Mouse (Mus musculus) myocyte (in vitro differentiated cells): ENCODE data around the gene Abhd14a.

Experiments used
- MAX ChIP-seq: IDR thresholded peaks from one replicate; pipeline ENCODE4 v1.6.1; 2011; ENCODE audit warnings: low read depth, mild to moderate bottlenecking, control low read depth
- MYOD1 ChIP-seq, 3 experiments: IDR thresholded peaks; one replicate each; pipeline ENCODE4 v1.6.1; 2011; ENCODE audit warnings: control low read depth in 2 of 3, low read depth in 2 of 3, mild to moderate bottlenecking in 2 of 3, moderate library complexity in 1 of 3; ENCODE audit not compliant: insufficient read length in 2 of 3, control insufficient read depth in 1 of 3
- MYOG ChIP-seq, 3 experiments: IDR thresholded peaks; one replicate each; pipeline ENCODE4 v1.6.1; 2011; ENCODE audit warnings: control low read depth in 2 of 3, low read depth in 2 of 3, mild to moderate bottlenecking in 2 of 3; ENCODE audit not compliant: insufficient read length in 2 of 3, control insufficient read depth in 1 of 3, insufficient read depth in 1 of 3
- POLR2A ChIP-seq: IDR thresholded peaks from one replicate; pipeline ENCODE4 v1.6.1; 2011; ENCODE audit warnings: low read depth, mild to moderate bottlenecking, control low read depth, moderate library complexity; ENCODE audit not compliant: insufficient read length
- POLR2AphosphoS2 ChIP-seq: IDR thresholded peaks from one replicate; pipeline ENCODE4 v1.6.1; 2011; ENCODE audit warnings: low read depth, control low read depth; ENCODE audit not compliant: insufficient read length

DNA sequence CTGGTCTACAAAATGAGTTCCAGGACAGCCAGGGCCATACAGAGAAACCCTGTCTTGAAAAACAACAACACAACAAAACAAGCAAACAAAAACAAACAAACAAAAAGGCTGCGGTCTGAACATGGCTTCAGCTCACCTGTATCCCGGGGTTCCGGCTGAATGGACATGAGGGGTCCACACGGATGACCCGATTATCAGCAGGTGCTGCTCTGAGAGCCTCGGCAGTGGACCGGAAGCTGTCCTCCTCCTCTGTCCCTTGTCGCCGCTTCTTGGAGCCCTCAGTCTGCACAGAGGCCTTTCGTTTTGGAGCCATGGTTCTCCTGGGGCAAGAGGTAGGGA, 28.2 kb upstream of the Abhd14a start, which contains the start of gene Rrp9:
- TF ChIP-seq MAX (no peak), POLR2AphosphoS2 (no peak), MYOD1 (IDR thresholded peaks at IDR 0.05; ENCODE audit: control insufficient read depth in 1 of 3, insufficient read length in 2 of 3, low read depth in 2 of 3) (no peak), MYOG (IDR thresholded peaks at IDR 0.05; ENCODE audit: control insufficient read depth in 1 of 3, insufficient read depth in 1 of 3, insufficient read length in 2 of 3, low read depth in 2 of 3) (no peak), POLR2A (no peak)
